Mouse (Mus musculus) CH12.LX (cell line): ENCODE measurements at regions not wholly inside any gene's neighbourhood (a gene's known extent, or its start where the extent isn't known, plus 50 kb on each side); places are given as distances from the start of the nearest gene placed in this dataset.

Source experiments
- DNase-seq: peaks from one replicate; pipeline ENCODE4 v3.0.0-alpha.2; 2013; ENCODE audit errors: extremely low read depth
- H3K27ac ChIP-seq: 2 replicates; pipeline ENCODE4 v1.5.1; 2012; ENCODE audit warnings: low read depth, mild to moderate bottlenecking, control low read depth, moderate library complexity; ENCODE audit not compliant: insufficient read depth
- H3K27me3 ChIP-seq: replicated peaks from 2 replicates; pipeline ENCODE3; 2012; ENCODE audit warnings: inconsistent platforms
- H3K36me3 ChIP-seq, 2 experiments: replicated peaks in 1 of 2; 2 replicates each; pipeline versions ENCODE3 to v1.6.1; 2012; ENCODE audit warnings: inconsistent platforms in 1 of 2, low read length in 1 of 2, mild to moderate bottlenecking in 1 of 2, mixed read lengths in 1 of 2, moderate library complexity in 1 of 2; ENCODE audit not compliant: control insufficient read depth in 1 of 2, insufficient read depth in 1 of 2
- H3K4me1 ChIP-seq, 2 experiments: 2 replicates each; pipeline ENCODE4 v1.6.1; 2012; ENCODE audit warnings: inconsistent platforms in 1 of 2, moderate library complexity in 1 of 2; ENCODE audit not compliant: insufficient read depth in 2 of 2, control insufficient read depth in 1 of 2
- H3K4me2 ChIP-seq: 2 replicates; pipeline ENCODE4 v1.6.1; 2012; ENCODE audit warnings: low read depth, mild to moderate bottlenecking, control low read depth; ENCODE audit not compliant: poor library complexity, insufficient read depth, severe bottlenecking
- H3K4me3 ChIP-seq, 3 experiments: fragments of 150-350 bp in 1 of 3; sonication (generic) in 1 of 3; replicated peaks in 1 of 3; 2 replicates each; pipeline versions ENCODE3 to v1.5.1; 2011 to 2012; ENCODE audit warnings: low read depth in 2 of 3, low read length in 2 of 3, mild to moderate bottlenecking in 2 of 3, moderate library complexity in 2 of 3, control low read depth in 1 of 3, improper control_type of control experiment in 1 of 3, inconsistent platforms in 1 of 3, mixed read lengths in 1 of 3; ENCODE audit not compliant: poor library complexity in 1 of 3
- H3K79me2 ChIP-seq: replicated peaks from 2 replicates; pipeline ENCODE4 v1.6.1; 2012; ENCODE audit warnings: mild to moderate bottlenecking, moderate library complexity; ENCODE audit not compliant: control insufficient read depth, poor library complexity, insufficient read depth, severe bottlenecking; ENCODE audit errors: extremely low read depth
- H3K9ac ChIP-seq: 2 replicates; pipeline ENCODE4 v1.6.1; 2012; ENCODE audit warnings: low read depth, mild to moderate bottlenecking, control low read depth, moderate library complexity; ENCODE audit not compliant: insufficient read depth
- H3K9me3 ChIP-seq: replicated peaks from 2 replicates; pipeline ENCODE3; 2012; ENCODE audit warnings: low read length, inconsistent platforms, mixed read lengths
- BHLHE40 ChIP-seq: IDR thresholded peaks from 2 replicates; pipeline ENCODE4 v1.6.1; 2011; ENCODE audit warnings: mild to moderate bottlenecking, low read depth, low read length, improper control_type of control experiment
- CHD1 ChIP-seq: IDR thresholded peaks from 2 replicates; pipeline ENCODE4 v1.6.1; 2012; ENCODE audit warnings: low read depth, low read length, improper control_type of control experiment, inconsistent platforms
- CHD2 ChIP-seq: IDR thresholded peaks from 2 replicates; pipeline ENCODE4 v1.6.1; 2011; ENCODE audit warnings: low read length, improper control_type of control experiment
- ELF1 ChIP-seq: IDR thresholded peaks from 2 replicates; pipeline ENCODE4 v1.6.1; 2014; ENCODE audit warnings: low read depth, mild to moderate bottlenecking, inconsistent platforms, low read length, improper control_type of control experiment
- EP300 ChIP-seq: IDR thresholded peaks from 2 replicates; pipeline ENCODE4 v1.6.1; 2011; ENCODE audit warnings: low read length, improper control_type of control experiment
- HCFC1 ChIP-seq: IDR thresholded peaks from 2 replicates; pipeline ENCODE4 v1.6.1; 2012; ENCODE audit warnings: low read depth, mild to moderate bottlenecking, inconsistent platforms, low read length, improper control_type of control experiment
- KAT2A ChIP-seq: IDR thresholded peaks from 2 replicates; pipeline ENCODE4 v1.6.1; 2012; ENCODE audit warnings: low read length, improper control_type of control experiment, inconsistent platforms; ENCODE audit not compliant: insufficient replicate concordance
- MEF2A ChIP-seq: IDR thresholded peaks from 2 replicates; pipeline ENCODE4 v1.6.1; 2014; ENCODE audit warnings: low read depth, mild to moderate bottlenecking, inconsistent platforms, low read length, improper control_type of control experiment, borderline replicate concordance
- MXI1 ChIP-seq: IDR thresholded peaks from 2 replicates; pipeline ENCODE4 v1.6.1; 2011; ENCODE audit warnings: mild to moderate bottlenecking, low read depth, low read length, improper control_type of control experiment
- MYC ChIP-seq: IDR thresholded peaks from 2 replicates; pipeline ENCODE4 v1.6.1; 2011; ENCODE audit warnings: low read depth, mild to moderate bottlenecking, improper control_type of control experiment, low read length
- POLR2A ChIP-seq: IDR thresholded peaks from 2 replicates; pipeline ENCODE4 v1.6.1; 2011; ENCODE audit warnings: low read depth, mild to moderate bottlenecking, improper control_type of control experiment, low read length
- RAD21 ChIP-seq: IDR thresholded peaks from 2 replicates; pipeline ENCODE4 v1.6.1; 2011; ENCODE audit warnings: low read depth, mild to moderate bottlenecking, low read length, improper control_type of control experiment, moderate library complexity
- SIN3A ChIP-seq: IDR thresholded peaks from 2 replicates; pipeline ENCODE4 v1.6.1; 2012; ENCODE audit warnings: low read length, improper control_type of control experiment, inconsistent platforms
- SMC3 ChIP-seq: IDR thresholded peaks from 2 replicates; pipeline ENCODE4 v1.6.1; 2011; ENCODE audit warnings: low read depth, low read length, improper control_type of control experiment
- TCF12 ChIP-seq: IDR thresholded peaks from 2 replicates; pipeline ENCODE4 v1.6.1; 2014; ENCODE audit warnings: low read depth, mild to moderate bottlenecking, inconsistent platforms, low read length, improper control_type of control experiment
- UBTF ChIP-seq: IDR thresholded peaks from 2 replicates; pipeline ENCODE4 v1.6.1; 2012; ENCODE audit warnings: low read depth, mild to moderate bottlenecking, inconsistent platforms, low read length, improper control_type of control experiment, moderate library complexity
- ZC3H11A ChIP-seq: IDR thresholded peaks from 2 replicates; pipeline ENCODE4 v1.6.1; 2012; ENCODE audit warnings: low read depth, mild to moderate bottlenecking, inconsistent platforms, low read length, improper control_type of control experiment
- ZMIZ1 ChIP-seq: IDR thresholded peaks from 2 replicates; pipeline ENCODE4 v1.6.1; 2012; ENCODE audit warnings: low read depth, mild to moderate bottlenecking, inconsistent platforms, low read length, improper control_type of control experiment
- dilution Hi-C: fragments of 300-500 bp; cut with MboI; formaldehyde crosslinking; loops from 2 replicates; pipeline ENCODE4 v1.14.3; 2020; ENCODE audit warnings: low sequenced_read_pairs; ENCODE audit not compliant: extremely low pct_unique_long_range_greater_than_20kb, extremely low pct_ligation_motif_present
- in situ Hi-C: fragments of 300-500 bp; cut with MboI; formaldehyde crosslinking; loops from 3 replicates; pipeline ENCODE4 v1.14.3; 2019; ENCODE audit warnings: low sequenced_read_pairs, low pct_ligation_motif_present, low pct_unique_long_range_greater_than_20kb, mixed read lengths

DNA sequence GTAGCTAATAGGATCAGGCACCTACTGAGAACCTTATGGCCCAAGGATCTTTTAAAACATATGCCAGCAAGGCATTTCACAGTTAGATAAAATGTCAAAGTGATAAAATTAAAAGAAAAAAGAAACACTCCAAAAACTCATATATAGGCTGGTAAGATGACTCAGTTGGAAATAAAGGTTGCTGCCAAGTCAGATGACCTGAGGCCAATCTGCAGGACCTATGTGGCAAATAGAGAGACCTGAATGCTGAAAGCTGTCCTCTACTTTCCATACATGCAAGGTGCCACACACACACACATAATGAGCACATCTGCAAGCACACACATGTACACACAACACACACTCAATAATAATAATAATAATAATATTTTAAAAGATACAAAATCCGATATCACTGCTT lies 953.5 kb upstream of the Jmjd1c start:
- Histone ChIP-seq H3K9me3 (peaks cover 4% of the 10 kb centered on the region), H3K36me3 (no peaks in the 10 kb centered on the region), H3K4me3 (no peak overlapping the region), H3K79me2 (no peaks in the 10 kb centered on the region), H3K4me2 (no peak overlapping the region), H3K27me3 (no peaks in the 10 kb centered on the region), H3K4me1 (no peaks in the 10 kb centered on the region)
- dilution Hi-C loops = no loop called here
- no peak for DNase-seq
- in situ Hi-C loops = no loop called here
- no peak for TF ChIP-seq MEF2A
- TF ChIP-seq POLR2A = no peak
- TF ChIP-seq ZMIZ1 = no peak
- no peak for TF ChIP-seq BHLHE40
- no peak for TF ChIP-seq CHD2
- TF ChIP-seq, all 38 proteins: peak for 0
- Histone ChIP-seq H3K27ac (no peak overlapping the region), H3K9ac (no peak overlapping the region)

- Histone ChIP-seq H3K9ac (no peak overlapping the region), H3K9me3 (peaks cover 4% of the 10 kb centered on the region), H3K4me2 (no peak overlapping the region), H3K27ac (no peak overlapping the region), H3K4me1 (no peaks in the 10 kb centered on the region), H3K27me3 (no peaks in the 10 kb centered on the region), H3K4me3 (no peak overlapping the region), H3K79me2 (no peaks in the 10 kb centered on the region), H3K36me3 (no peaks in the 10 kb centered on the region)
- in situ Hi-C loops (no loop called here), dilution Hi-C loops (no loop called here)
- TF ChIP-seq RAD21 = no peak
- TF ChIP-seq UBTF = no peak
- no peak for TF ChIP-seq MXI1
- TF ChIP-seq CHD2 = no peak
- no peak for TF ChIP-seq HCFC1
- no peak for TF ChIP-seq MYC
- TF ChIP-seq CHD1 = no peak
- TF ChIP-seq KAT2A = no peak
- TF ChIP-seq POLR2A = no peak
- no peak for TF ChIP-seq EP300
- no peak for TF ChIP-seq SMC3
- TF ChIP-seq ZC3H11A = no peak
- no peak for TF ChIP-seq SIN3A
- TF ChIP-seq ELF1 = no peak
- no peak for TF ChIP-seq TCF12
- DNase-seq = no peak
These were observed 953.0 kb upstream of the Jmjd1c start for GRCm38 (mm10) chr10:66142910-66143309.
